Mouse (Mus musculus): ENCODE results near the gene Nr6a1. TPM values are rescaled to one million over a fixed set of nuclear protein-coding genes. Genes with fewer than 3 reads are reported as not detected.
A peak's percentile ranks its signal among the peaks of the same experiment; 100 is the strongest.

Gene Nr6a1
- polyA plus RNA-seq, 1 experiment from 2014 or later: 2.3 TPM

- H3K27ac ChIP-seq (replicated peaks): no peak overlapping the region
- H3K9ac ChIP-seq (replicated peaks): no peak overlapping the region
- no peaks in the 10 kb centered on the region for H3K36me3 ChIP-seq
- H3K9me3 ChIP-seq (replicated peaks): no peaks in the 10 kb centered on the region
- H3K4me2 ChIP-seq: no peak overlapping the region
- H3K27me3 ChIP-seq (replicated peaks): peaks cover 86% of the 10 kb centered on the region
- ATAC-seq (ENCODE audit: low FRiP score): no peak
- whole genome bisulfite sequencing: 24% methylated on average over 12 of the region's 12 CpGs
- H3K4me3 ChIP-seq (replicated peaks): no peak overlapping the region
- H3K4me1 ChIP-seq: peaks cover 22% of the 10 kb centered on the region
These were observed 218.4 kb downstream of the Nr6a1 start for GRCm38 (mm10) chr2:38708907-38709688.

GRCm38 (mm10) chr2:38706661-38707060 is 220.8 kb downstream of the Nr6a1 start:
- Histone ChIP-seq H3K9ac (replicated peaks) (no peak overlapping the region), H3K4me3 (replicated peaks) (no peak overlapping the region), H3K36me3 (no peaks in the 10 kb centered on the region), H3K27me3 (replicated peaks) (peaks cover 70% of the 10 kb centered on the region), H3K27ac (replicated peaks) (no peak overlapping the region), H3K9me3 (replicated peaks) (no peaks in the 10 kb centered on the region), H3K4me2 (no peak overlapping the region), H3K4me1 (peaks cover 15% of the 10 kb centered on the region)
- 42% methylated on average over 6 of the region's 6 CpGs for WGBS
- ATAC-seq (ENCODE audit: low FRiP score): no peak

GRCm38 (mm10) chr2:38705036-38705435 is 222.5 kb downstream of the Nr6a1 start:
- no peak for ATAC-seq (ENCODE audit: low FRiP score)
- no peak overlapping the region for H3K27ac ChIP-seq (replicated peaks)
- WGBS: 57% methylated on average over 4 of the region's 4 CpGs
- H3K9me3 ChIP-seq (replicated peaks): no peaks in the 10 kb centered on the region
- peaks cover 69% of the 10 kb centered on the region for H3K27me3 ChIP-seq (replicated peaks)
- H3K4me2 ChIP-seq: no peak overlapping the region
- peaks cover under 1% of the 10 kb centered on the region for H3K4me1 ChIP-seq
- no peaks in the 10 kb centered on the region for H3K36me3 ChIP-seq
- no peak overlapping the region for H3K9ac ChIP-seq (replicated peaks)
- no peak overlapping the region for H3K4me3 ChIP-seq (replicated peaks)

GRCm38 (mm10) chr2:38704336-38704735 is 223.2 kb downstream of the Nr6a1 start:
- Histone ChIP-seq H3K9me3 (replicated peaks) (no peaks in the 10 kb centered on the region), H3K4me2 (no peak overlapping the region), H3K9ac (replicated peaks) (no peak overlapping the region), H3K4me3 (replicated peaks) (no peak overlapping the region), H3K27ac (replicated peaks) (no peak overlapping the region), H3K36me3 (no peaks in the 10 kb centered on the region), H3K4me1 (no peaks in the 10 kb centered on the region), H3K27me3 (replicated peaks) (peaks cover 66% of the 10 kb centered on the region)
- ATAC-seq (ENCODE audit: low FRiP score): no peak
- WGBS: 83% methylated on average over 9 of the region's 9 CpGs

- no peak for ATAC-seq (ENCODE audit: low FRiP score)
- WGBS: 76% methylated on average over 5 of the region's 5 CpGs
- peaks cover 29% of the 10 kb centered on the region for H3K27me3 ChIP-seq (replicated peaks)
These were observed 227.3 kb downstream of the Nr6a1 start for GRCm38 (mm10) chr2:38700177-38700576.

GRCm38 (mm10) chr2:38698623-38699022 is 228.9 kb downstream of the Nr6a1 start:
- no peak for ATAC-seq (ENCODE audit: low FRiP score)
- no peak overlapping the region for H3K4me2 ChIP-seq
- H3K9ac ChIP-seq (replicated peaks): no peak overlapping the region
- H3K4me1 ChIP-seq: peaks cover 10% of the 10 kb centered on the region
- WGBS: 90% methylated on average over 5 of the region's 5 CpGs
- no peak overlapping the region for H3K4me3 ChIP-seq (replicated peaks)
- H3K27ac ChIP-seq (replicated peaks): no peak overlapping the region
- no peaks in the 10 kb centered on the region for H3K9me3 ChIP-seq (replicated peaks)
- no peaks in the 10 kb centered on the region for H3K36me3 ChIP-seq
- H3K27me3 ChIP-seq (replicated peaks): peaks cover 16% of the 10 kb centered on the region; the same call in 1 of the 2 replicates

More at GRCm38 (mm10) chr2:38700177-38700576, 227.3 kb downstream of the Nr6a1 start:
- H3K4me1 ChIP-seq: peaks cover 10% of the 10 kb centered on the region
- H3K4me3 ChIP-seq (replicated peaks): no peak overlapping the region
- no peak overlapping the region for H3K4me2 ChIP-seq
- no peaks in the 10 kb centered on the region for H3K9me3 ChIP-seq (replicated peaks)
- no peaks in the 10 kb centered on the region for H3K36me3 ChIP-seq
- H3K27ac ChIP-seq (replicated peaks): no peak overlapping the region
- H3K9ac ChIP-seq (replicated peaks): no peak overlapping the region

GRCm38 (mm10) chr2:38697128-38698120 is 230.1 kb downstream of the Nr6a1 start:
- Histone ChIP-seq H3K9ac (replicated peaks) (no peak overlapping the region), H3K27ac (replicated peaks) (no peak overlapping the region), H3K36me3 (no peaks in the 10 kb centered on the region), H3K27me3 (replicated peaks) (peaks cover 12% of the 10 kb centered on the region; the same call in 1 of the 2 replicates), H3K4me3 (replicated peaks) (no peak overlapping the region), H3K4me1 (peaks cover 10% of the 10 kb centered on the region), H3K9me3 (replicated peaks) (no peaks in the 10 kb centered on the region), H3K4me2 (peak overlapping the region; percentile 28)
- no peak for ATAC-seq (ENCODE audit: low FRiP score)
- 17% methylated on average over 27 of the region's 27 CpGs for WGBS

- H3K27ac ChIP-seq (replicated peaks): no peak overlapping the region
- no peaks in the 10 kb centered on the region for H3K36me3 ChIP-seq
- no peak for ATAC-seq (ENCODE audit: low FRiP score)
- H3K4me1 ChIP-seq: peaks cover 10% of the 10 kb centered on the region
- H3K4me2 ChIP-seq: no peak overlapping the region
- H3K9ac ChIP-seq (replicated peaks): no peak overlapping the region
- H3K9me3 ChIP-seq (replicated peaks): no peaks in the 10 kb centered on the region
- 0 out of 2 replicates have a peak, but pooled peaks cover 13% of the 10 kb centered on the region for H3K27me3 ChIP-seq (replicated peaks)
- 55% methylated on average over 9 of the region's 9 CpGs for WGBS
- no peak overlapping the region for H3K4me3 ChIP-seq (replicated peaks)
These were observed 231.7 kb downstream of the Nr6a1 start for GRCm38 (mm10) chr2:38695770-38696169.

- peaks cover 14% of the 10 kb centered on the region for H3K4me1 ChIP-seq
- H3K9ac ChIP-seq (replicated peaks): no peak overlapping the region
- no peaks in the 10 kb centered on the region for H3K36me3 ChIP-seq
- 0 out of 2 replicates have a peak, but pooled peaks cover 5% of the 10 kb centered on the region for H3K27me3 ChIP-seq (replicated peaks)
- ATAC-seq (ENCODE audit: low FRiP score): no peak
- H3K4me2 ChIP-seq: no peak overlapping the region
- H3K9me3 ChIP-seq (replicated peaks): no peaks in the 10 kb centered on the region
- WGBS: 23% methylated on average over 8 of the region's 8 CpGs
- no peak overlapping the region for H3K27ac ChIP-seq (replicated peaks)
- H3K4me3 ChIP-seq (replicated peaks): no peak overlapping the region
These were observed 235.9 kb downstream of the Nr6a1 start for GRCm38 (mm10) chr2:38691542-38691941.

- Histone ChIP-seq H3K9me3 (replicated peaks) (no peaks in the 10 kb centered on the region), H3K4me2 (no peak overlapping the region), H3K9ac (replicated peaks) (no peak overlapping the region), H3K4me3 (replicated peaks) (no peak overlapping the region), H3K36me3 (no peaks in the 10 kb centered on the region), H3K27me3 (replicated peaks) (0 out of 2 replicates have a peak, but pooled peaks cover 3% of the 10 kb centered on the region), H3K27ac (replicated peaks) (no peak overlapping the region), H3K4me1 (peaks cover 14% of the 10 kb centered on the region)
- 60% methylated on average over 1 of the region's 1 CpGs for WGBS
- ATAC-seq (ENCODE audit: low FRiP score): no peak
These were observed 237.6 kb downstream of the Nr6a1 start for GRCm38 (mm10) chr2:38689881-38690280.

- H3K4me1 ChIP-seq: peaks cover 14% of the 10 kb centered on the region
- peak overlapping the region; percentile 61 for H3K4me2 ChIP-seq
- H3K36me3 ChIP-seq: no peaks in the 10 kb centered on the region
- H3K9ac ChIP-seq (replicated peaks): peak overlapping the region; percentile 32
- H3K27ac ChIP-seq (replicated peaks): no peak overlapping the region
- H3K4me3 ChIP-seq (replicated peaks): peak overlapping the region; percentile 31
- H3K27me3 ChIP-seq (replicated peaks): 0 out of 2 replicates have a peak, but pooled peaks cover 3% of the 10 kb centered on the region
- ATAC-seq (ENCODE audit: low FRiP score): peak; percentile 80
- no peaks in the 10 kb centered on the region for H3K9me3 ChIP-seq (replicated peaks)
- 2% methylated on average over 29 of the region's 29 CpGs for WGBS
These were observed 238.5 kb downstream of the Nr6a1 start for GRCm38 (mm10) chr2:38688791-38689520.

All from neural tube, embryonic 15.5 days (tissue).